Mouse (Mus musculus) brain, embryonic 14.5 days (tissue): Measurements from ENCODE around the gene Ring1. TPM values are rescaled to one million over a fixed set of nuclear protein-coding genes. Genes with fewer than 3 reads are reported as not detected.
A peak's percentile ranks its signal among the peaks of the same experiment; 100 is the strongest.

Source experiments
- DNase-seq: peaks from one replicate; pipeline ENCODE4 v3.0.0-alpha.2; 2011; ENCODE audit warnings: low read depth
- CTCF ChIP-seq: fragments of 200-500 bp; IDR thresholded peaks from 2 replicates; pipeline ENCODE4 v1.5.1; 2012; ENCODE audit warnings: inconsistent platforms, mild to moderate bottlenecking, moderate library complexity, borderline replicate concordance; ENCODE audit not compliant: insufficient read depth, insufficient read length; ENCODE audit errors: extremely low read depth
- POLR2A ChIP-seq: fragments of 200-500 bp; IDR thresholded peaks from 2 replicates; pipeline ENCODE4 v1.6.1; 2012; ENCODE audit warnings: mild to moderate bottlenecking, inconsistent platforms, borderline replicate concordance; ENCODE audit not compliant: poor library complexity, insufficient read depth, insufficient read length, severe bottlenecking; ENCODE audit errors: extremely low read depth
- polyA plus RNA-seq: library from polyadenylated mRNA; depleted of rRNA; stranded (reverse); fragments of >200 nt; gene quantifications from 2 replicates; pipeline ENCODE4 v1.2.3, GENCODE M21; 2012; rRNA removed

Ring1 gene
- polyA plus RNA-seq, 1 experiment: 58.8 TPM

- TF ChIP-seq CTCF (peak; percentile 53), POLR2A (peak; percentile 56; the same call in 1 of the 2 replicates)
- DNase-seq: peak; percentile 99
These were observed 43.1 kb downstream of the Ring1 start for GRCm38 (mm10) chr17:33981192-33981909.

- peak; percentile 7 for DNase-seq
- no peak for TF ChIP-seq POLR2A
- TF ChIP-seq CTCF: no peak
These were observed 44.1 kb downstream of the Ring1 start for GRCm38 (mm10) chr17:33980181-33981035.

GRCm38 (mm10) chr17:33979512-33980050 lies 44.9 kb downstream of the Ring1 start:
- TF ChIP-seq POLR2A (no peak), CTCF (no peak)
- no peak for DNase-seq

GRCm38 (mm10) chr17:33978631-33979031 lies 45.8 kb downstream of the Ring1 start:
- no peak for DNase-seq
- TF ChIP-seq POLR2A (no peak), CTCF (no peak)

- DNase-seq: no peak
- TF ChIP-seq POLR2A (no peak), CTCF (no peak)
These were observed 46.5 kb downstream of the Ring1 start for GRCm38 (mm10) chr17:33977861-33978557.

- TF ChIP-seq CTCF (no peak), POLR2A (no peak)
These were observed 50.9 kb downstream of the Ring1 start for GRCm38 (mm10) chr17:33973572-33973971.

GRCm38 (mm10) chr17:33972691-33973090 lies 51.8 kb downstream of the Ring1 start:
- no peak for DNase-seq
- TF ChIP-seq POLR2A (no peak), CTCF (no peak)

More at GRCm38 (mm10) chr17:33973572-33973971, 50.9 kb downstream of the Ring1 start:
- DNase-seq: no peak

Other genes starting within 250 kb of the Ring1 start
- 9.8 and 10.6 TPM in 2 replicates for gene Angptl4, start 242.8 kb downstream of the Ring1 start, polyA plus RNA-seq
- gene Kank3, start 214.2 kb downstream of the Ring1 start, polyA plus RNA-seq: 50.7 and 61.9 TPM in 2 replicates
- gene Rps28, start 200.1 kb downstream of the Ring1 start, polyA plus RNA-seq: 1,048 and 1,174 TPM in 2 replicates
- 327 and 425 TPM in 2 replicates for gene Ndufa7, start 200.1 kb downstream of the Ring1 start, polyA plus RNA-seq
- gene Cd320, start 181.6 kb downstream of the Ring1 start, polyA plus RNA-seq: 41.6 and 49.6 TPM in 2 replicates
- not detected in 2 replicates for gene Gm7029, start 150.8 kb downstream of the Ring1 start, polyA plus RNA-seq
- gene Kifc1, start 134.0 kb downstream of the Ring1 start, polyA plus RNA-seq: 18.5 and 32.3 TPM in 2 replicates
- 0.30 and 0.38 TPM in 2 replicates for gene Platr17, start 119.5 kb downstream of the Ring1 start, polyA plus RNA-seq
- 43.8 and 52.6 TPM in 2 replicates for gene Daxx, start 115.3 kb downstream of the Ring1 start, polyA plus RNA-seq
- 17.4 and 22.8 TPM in 2 replicates for gene Tapbp, start 108.8 kb downstream of the Ring1 start, polyA plus RNA-seq
- 35.8 and 43.6 TPM in 2 replicates for gene Zbtb22, start 108.8 kb downstream of the Ring1 start, polyA plus RNA-seq
- gene Rgl2, start 95.1 kb downstream of the Ring1 start, polyA plus RNA-seq: 184 and 285 TPM in 2 replicates
- gene Pfdn6, start 84.3 kb downstream of the Ring1 start, polyA plus RNA-seq: 85.7 and 97.5 TPM in 2 replicates
- gene Wdr46, start 84.0 kb downstream of the Ring1 start, polyA plus RNA-seq: 22.8 and 29.3 TPM in 2 replicates
- 9.9 and 11.1 TPM in 2 replicates for gene B3galt4, start 73.2 kb downstream of the Ring1 start, polyA plus RNA-seq
- gene Vps52, start 68.9 kb downstream of the Ring1 start, polyA plus RNA-seq: 71.7 and 72.8 TPM in 2 replicates
- gene Rps18, start 68.7 kb downstream of the Ring1 start, polyA plus RNA-seq: 744 and 771 TPM in 2 replicates
- gene H2-K1, start 24.3 kb downstream of the Ring1 start, polyA plus RNA-seq: 20.4 and 20.5 TPM in 2 replicates
- gene H2-Ke6, start 3.4 kb upstream of the Ring1 start, polyA plus RNA-seq: 88.8 and 156 TPM in 2 replicates
- gene Slc39a7, start 7.0 kb upstream of the Ring1 start, polyA plus RNA-seq: 133 and 138 TPM in 2 replicates
- 83.9 and 97.4 TPM in 2 replicates for gene Rxrb, start 7.1 kb upstream of the Ring1 start, polyA plus RNA-seq
- gene Col11a2, start 14.8 kb upstream of the Ring1 start, polyA plus RNA-seq: 11.5 and 11.8 TPM in 2 replicates
- gene H2-Oa, start 67.7 kb upstream of the Ring1 start, polyA plus RNA-seq: 0.07 and 0.20 TPM in 2 replicates
- 12.0 and 16.4 TPM in 2 replicates for gene H2-DMa, start 94.9 kb upstream of the Ring1 start, polyA plus RNA-seq
- 186 and 256 TPM in 2 replicates for gene Brd2, start 98.0 kb upstream of the Ring1 start, polyA plus RNA-seq
- gene H2-DMb2, start 118.6 kb upstream of the Ring1 start, polyA plus RNA-seq: 0.18 and 0.40 TPM in 2 replicates
- 0.82 and 1.1 TPM in 2 replicates for gene H2-DMb1, start 128.4 kb upstream of the Ring1 start, polyA plus RNA-seq
- 1.8 and 2.1 TPM in 2 replicates for gene Tap1, start 162.9 kb upstream of the Ring1 start, polyA plus RNA-seq
- gene Psmb9, start 163.1 kb upstream of the Ring1 start, polyA plus RNA-seq: 0.86 and 1.1 TPM in 2 replicates
- 2.0 and 2.4 TPM in 2 replicates for gene Psmb8, start 173.0 kb upstream of the Ring1 start, polyA plus RNA-seq
- gene Tap2, start 178.8 kb upstream of the Ring1 start, polyA plus RNA-seq: 0.93 and 1.1 TPM in 2 replicates
- 0.04 and 0.11 TPM in 2 replicates for gene H2-Ob, start 214.2 kb upstream of the Ring1 start, polyA plus RNA-seq
- gene H2-Ab1, start 233.0 kb upstream of the Ring1 start, polyA plus RNA-seq: 1.4 and 1.7 TPM in 2 replicates